Mouse (Mus musculus): Measurements from ENCODE around the gene Rhpn2. TPM values are rescaled to one million over a fixed set of nuclear protein-coding genes. Genes with fewer than 3 reads are reported as not detected.

Gene Rhpn2
- polyA plus RNA-seq, 1 experiment: 5.0 TPM

DNA sequence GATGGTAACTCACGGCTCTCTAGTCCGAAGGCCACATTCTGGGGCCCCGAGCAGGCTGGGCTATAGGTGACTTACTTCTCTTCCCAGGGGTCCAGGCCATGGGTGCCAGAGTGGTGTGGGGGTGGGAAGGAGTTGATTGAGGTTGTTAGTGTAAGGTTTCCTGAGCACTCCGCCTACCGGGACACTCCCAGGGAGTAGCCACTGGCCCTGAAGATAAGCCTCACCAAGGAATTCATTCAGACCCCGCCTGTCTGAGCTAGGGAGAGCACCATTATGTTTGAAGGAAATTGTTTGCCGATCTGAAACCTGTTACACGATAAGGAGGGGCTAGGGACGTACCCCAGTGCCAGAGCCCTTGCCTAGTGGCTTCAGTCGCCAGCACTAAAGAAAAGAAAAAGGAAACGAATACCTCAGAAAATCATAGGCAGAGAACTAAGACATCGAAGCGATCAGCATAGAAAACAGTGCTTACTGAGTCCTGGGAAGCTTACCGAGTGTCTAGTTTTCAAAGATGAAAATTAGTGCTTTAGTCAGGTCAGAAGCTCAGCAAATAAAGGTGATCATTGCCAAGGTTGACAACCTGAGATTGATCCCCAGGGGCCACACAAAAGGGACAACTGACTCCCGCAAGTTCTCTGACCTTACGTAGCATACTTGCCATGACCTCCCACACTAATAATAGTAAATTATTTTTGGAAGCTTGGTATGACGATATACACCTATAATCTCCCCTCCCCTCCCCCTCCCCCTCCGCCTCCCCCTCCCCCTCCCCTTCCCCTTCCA, 14.1 kb downstream of the Rhpn2 start:
- no peak for DNase-seq (ENCODE audit: low spot score)

DNA sequence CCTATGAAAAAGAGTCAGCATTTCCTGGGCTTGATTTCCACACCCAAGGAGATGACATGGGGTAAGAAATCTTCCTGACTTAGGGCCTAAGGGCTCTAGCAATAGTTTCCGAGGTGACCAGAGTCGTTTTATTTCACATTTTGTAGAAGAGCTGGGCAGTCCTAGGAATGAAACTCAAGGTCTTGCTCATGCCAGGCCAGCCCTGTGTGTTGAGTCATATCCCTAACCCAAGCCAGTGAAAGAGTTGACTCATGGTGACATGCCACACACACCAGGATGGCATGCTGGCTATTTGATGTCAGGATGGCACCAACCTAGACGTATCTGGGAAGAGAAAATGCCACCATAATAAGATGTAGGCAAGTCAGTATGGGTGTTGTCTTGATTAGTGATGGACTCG, 15.1 kb downstream of the Rhpn2 start:
- DNase-seq (ENCODE audit: low spot score): no peak

DNA sequence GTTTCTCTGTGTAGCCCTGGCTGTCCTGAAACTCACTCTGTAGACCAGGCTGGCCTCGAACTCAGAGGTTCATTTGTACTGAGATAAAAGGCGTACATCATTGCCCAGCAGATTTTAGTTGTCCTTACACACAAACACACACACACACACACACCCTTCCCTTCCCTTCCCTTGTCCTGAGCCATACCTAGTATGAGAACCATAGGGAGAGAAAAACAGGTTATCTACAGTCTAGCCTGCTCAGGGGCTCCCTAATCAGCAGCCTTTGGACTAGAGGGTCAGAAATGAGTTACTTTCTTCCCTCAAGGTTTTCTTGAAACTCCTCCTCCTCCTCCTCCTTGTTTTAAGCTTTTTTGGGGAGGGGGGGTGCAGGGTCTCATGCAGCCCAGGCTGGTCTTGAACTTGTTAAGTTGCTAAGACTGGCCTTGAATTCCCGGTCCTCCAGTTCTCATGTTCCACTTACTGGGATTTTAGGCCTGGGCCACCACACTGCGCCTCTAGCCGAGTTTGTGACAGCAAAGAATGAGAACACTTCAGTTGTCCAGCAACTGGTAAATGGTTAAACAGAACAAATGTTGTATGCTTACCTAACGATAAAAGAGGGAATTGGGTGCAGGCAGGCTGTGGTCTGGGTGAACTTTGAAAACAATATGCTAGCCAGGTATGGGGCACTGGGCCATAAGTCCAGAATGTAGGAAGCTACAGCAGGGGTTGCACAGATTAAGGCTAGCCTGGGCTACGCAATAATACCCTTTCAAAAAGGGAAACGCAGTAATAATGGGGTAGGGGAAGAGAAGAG, 16.1 kb downstream of the Rhpn2 start:
- DNase-seq (ENCODE audit: low spot score): no peak

DNA sequence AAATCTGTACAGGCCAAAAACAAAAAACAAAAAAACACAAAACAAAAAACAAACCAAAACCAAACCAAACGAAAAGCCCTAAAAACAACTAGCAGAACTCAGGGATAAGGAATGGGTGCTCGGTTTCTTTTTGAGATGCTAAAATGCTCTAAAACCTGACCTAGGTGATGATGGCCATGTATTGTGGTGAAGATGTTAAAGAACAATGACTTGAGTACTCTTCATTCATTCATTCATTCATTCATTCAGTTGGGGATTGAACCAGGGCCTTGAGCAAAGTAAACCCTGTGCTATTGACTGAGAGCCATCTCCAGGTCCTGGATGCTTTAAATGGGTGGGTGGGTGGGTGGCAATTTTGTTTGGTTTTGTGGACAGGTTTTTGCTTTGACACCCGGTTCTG, 17.2 kb downstream of the Rhpn2 start:
- DNase-seq (ENCODE audit: low spot score): no peak

DNA sequence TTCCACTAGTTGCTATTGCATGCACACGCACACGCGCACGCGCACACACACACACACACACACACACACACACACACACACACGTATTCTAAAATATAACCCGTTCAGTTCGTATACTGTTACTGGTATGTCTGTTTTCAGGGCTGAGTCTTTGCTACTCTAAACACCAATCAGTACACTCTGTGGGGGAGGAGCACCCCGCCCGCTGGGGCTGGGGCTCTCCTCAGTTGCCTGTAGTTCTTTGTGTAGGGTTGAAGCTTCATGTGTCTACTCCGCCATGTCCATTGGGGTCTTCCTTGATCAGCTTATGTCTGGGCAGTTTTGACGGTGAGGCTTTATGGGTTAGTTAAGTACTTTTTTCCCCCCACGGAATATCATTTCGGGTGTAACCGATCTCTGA, 19.3 kb downstream of the Rhpn2 start:
- DNase-seq (ENCODE audit: low spot score): no peak

DNA sequence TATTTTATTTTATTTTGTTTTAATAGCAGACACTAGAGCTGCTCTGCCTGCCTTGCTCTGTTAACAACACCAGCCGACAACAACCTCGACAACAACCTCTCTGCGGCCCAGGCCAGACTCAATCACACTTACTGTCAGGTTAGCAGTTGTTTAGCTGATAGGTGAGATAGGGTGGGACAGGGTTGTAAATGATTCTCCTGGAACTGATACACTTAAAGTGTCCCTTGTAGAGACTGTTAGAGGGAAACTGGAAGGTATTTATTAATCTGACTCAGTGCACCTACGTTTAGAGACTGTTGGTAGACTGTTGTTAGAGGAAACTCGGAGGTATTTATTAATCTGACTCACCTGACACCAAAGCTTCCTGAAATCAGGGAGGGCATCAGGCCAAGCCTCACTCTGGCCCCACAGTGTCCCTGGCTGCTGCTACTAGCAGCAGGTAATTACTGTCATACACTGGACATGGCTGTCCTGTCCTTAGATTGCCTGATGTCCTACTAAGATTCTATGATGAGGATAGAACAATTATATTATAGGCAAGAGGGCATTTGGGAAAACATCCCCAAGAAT, 21.4 kb downstream of the Rhpn2 start:
- no peak for DNase-seq (ENCODE audit: low spot score)

DNA sequence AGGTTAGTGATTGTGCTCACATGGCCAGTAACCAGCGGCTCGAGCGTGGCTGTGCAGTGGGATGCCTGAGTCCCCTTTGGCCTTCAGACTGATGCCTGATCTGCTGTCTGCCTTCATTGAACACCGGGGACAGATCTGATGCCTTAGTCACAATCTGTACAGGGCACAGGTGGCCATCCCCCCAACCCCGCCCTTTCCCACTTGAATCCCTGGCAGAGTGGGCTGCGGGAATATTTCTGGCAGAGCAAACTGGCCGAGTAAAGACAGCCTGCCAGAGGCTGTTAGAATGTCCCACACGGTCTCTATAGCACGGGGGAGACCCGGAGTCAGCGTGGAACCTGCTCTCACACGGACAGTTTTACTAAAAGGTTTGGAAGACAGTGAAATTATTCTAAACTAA, 23.7 kb downstream of the Rhpn2 start:
- no peak for DNase-seq (ENCODE audit: low spot score)

DNA sequence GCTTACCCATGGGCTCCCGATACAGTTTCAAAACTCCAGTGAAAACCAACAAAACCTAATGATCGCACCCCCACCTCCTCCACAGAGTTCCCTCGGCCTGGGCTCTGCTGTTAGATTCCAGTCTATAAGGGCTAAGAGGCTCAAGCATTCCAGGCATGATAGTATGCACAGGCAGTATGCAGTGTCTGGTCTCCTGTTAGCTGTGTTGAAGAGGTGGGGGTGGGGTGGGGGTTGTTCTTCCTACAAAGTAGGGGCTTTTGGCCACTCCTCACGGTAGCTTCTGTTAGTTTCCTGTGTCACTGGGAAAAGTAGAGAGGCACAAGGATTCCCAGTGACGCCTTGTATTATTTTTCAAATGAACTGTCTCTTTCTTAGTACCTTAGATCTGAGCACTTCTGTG, 28.3 kb downstream of the Rhpn2 start:
- no peak for DNase-seq (ENCODE audit: low spot score)

DNA sequence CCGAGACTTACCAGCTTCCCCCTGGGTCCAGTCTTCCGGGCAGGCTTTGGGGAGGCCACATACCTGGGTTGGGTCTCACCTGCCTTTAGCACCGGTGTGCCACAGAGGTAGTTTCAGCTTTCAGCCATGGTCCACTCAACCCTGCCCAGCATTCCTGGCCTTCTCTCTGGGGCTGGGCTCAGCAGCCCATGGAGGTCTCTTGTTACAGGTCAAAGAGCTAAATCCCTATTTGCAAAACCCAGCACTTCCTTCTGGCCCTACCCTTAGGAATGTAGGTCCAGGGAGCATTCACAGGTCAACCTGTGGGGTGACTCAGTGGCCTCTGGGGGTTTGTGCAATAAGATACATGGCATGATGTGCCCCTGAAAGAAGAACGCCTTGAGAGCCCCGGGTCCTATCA, 28.9 kb downstream of the Rhpn2 start:
- DNase-seq (ENCODE audit: low spot score): no peak

DNA sequence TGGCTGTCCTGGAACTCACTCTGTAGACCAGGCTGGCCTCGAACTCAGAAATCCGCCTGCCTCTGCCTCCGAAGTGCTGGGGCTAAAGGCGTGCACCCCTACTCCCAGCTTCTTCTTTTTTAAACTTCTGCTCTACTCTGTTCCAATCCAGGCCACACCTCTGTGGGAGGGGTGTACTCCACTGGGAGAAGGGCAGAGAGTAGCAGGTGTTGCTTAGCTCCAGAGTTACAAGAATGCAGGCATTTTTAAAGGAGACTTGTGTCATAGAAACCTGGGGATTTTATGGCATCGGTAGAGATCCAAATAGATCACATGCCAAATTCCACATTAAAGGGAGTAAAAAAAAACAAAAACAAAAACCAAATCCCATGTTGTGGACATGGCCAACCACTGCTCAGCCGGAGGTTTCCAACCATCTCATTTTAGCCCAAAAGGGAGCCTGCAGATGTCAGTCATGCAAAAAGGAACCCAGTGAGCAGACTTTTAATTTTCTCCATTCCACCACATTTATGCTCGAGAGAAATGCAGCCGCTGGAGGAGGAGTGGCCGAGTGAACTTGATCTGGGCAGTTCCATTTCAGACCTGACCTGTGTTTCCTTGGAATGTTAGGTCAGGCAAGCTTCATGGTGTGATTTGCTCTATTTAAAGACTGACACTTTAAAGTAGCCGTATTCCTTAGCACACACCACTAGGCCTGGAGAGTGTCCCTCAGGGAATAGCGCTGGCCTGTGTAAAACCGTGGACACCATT, 31.4 kb downstream of the Rhpn2 start:
- no peak for DNase-seq (ENCODE audit: low spot score)

DNA sequence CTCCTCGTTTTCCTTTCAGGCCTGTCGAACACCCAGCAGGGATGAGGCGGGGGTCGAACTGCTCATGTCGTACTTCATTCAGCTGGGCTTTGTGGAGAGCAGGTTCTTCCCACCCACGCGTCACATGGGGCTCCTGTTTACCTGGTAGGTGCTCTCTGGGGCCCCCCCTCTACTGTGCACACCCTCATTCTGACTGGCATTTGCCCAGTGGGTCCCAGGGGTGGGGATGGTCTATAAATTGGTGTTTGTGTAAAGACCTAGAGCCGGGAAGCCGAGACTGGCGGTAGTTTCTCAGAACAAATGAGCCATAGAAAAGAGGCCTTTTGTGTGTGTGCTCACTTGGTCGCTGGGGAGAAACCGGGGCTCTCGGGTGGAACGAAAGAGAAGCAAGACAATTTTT, 37.1 kb downstream of the Rhpn2 start:
- no peak for DNase-seq (ENCODE audit: low spot score)

DNA sequence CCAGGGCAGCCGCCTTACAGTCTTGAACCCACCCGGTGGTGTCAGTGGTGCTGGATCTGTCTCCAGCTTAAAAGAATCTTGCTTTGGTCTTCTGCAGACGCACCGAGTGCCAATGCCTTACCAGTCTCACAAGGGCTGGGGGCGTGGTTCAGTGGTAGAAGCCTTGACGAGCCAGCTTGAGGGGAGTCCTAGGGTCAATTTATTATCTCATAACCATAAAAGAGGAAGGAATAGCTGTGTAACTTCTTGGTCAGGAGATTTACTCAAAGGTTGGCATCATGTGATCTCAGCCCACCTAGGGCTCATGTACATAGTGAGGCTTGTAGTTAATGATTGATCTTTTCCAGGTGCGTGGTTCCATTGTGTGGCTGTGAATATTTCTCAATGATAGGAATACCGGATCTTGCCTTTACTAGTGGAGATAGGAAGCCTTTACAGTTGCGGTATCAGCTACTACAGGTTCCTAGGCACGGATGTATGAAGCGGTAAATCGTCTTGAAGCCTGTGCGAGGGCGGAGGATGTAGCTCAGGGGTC, 38.6 kb downstream of the Rhpn2 start:
- no peak for DNase-seq (ENCODE audit: low spot score)

DNA sequence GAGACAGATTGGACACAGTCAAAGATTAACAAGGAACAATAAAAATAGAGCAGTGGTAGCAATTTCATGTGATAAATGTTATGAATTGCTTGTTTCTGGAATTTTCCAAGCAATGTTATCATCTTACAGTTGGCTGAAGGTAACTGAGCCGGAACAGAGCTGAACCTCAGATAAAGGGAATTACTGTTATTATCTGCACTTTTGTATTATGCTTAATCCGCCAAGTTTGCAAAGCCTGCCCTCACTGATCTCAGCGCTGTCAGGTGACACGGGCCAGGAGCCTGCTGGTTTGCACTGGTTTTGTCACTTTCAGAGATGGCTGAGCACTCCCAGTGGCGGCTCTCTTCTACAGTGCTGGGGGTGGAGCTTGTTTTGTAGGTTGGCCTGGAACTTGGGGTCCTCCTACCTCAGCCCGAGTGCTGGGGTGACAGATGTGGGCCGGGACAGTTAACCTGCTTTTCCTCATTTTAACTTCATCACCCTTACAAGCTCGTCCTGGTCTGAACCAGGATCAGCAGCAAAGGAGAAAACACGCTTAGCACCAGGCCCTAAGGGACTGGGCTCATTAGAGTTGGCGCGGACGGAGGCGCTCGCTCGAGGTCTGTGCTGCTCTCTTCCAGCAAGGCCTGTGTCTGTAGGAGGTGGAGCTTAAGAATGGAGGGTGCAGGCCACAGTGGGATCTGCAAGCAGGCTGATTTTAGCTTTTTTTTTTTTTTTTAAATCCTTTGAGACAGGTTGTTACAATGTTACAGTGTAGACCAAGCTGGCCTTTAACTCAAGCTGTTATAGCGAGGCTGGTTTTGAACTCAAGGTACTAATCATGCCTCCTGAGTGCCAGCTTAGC, 39.4 kb downstream of the Rhpn2 start:
- no peak for DNase-seq (ENCODE audit: low spot score)

DNA sequence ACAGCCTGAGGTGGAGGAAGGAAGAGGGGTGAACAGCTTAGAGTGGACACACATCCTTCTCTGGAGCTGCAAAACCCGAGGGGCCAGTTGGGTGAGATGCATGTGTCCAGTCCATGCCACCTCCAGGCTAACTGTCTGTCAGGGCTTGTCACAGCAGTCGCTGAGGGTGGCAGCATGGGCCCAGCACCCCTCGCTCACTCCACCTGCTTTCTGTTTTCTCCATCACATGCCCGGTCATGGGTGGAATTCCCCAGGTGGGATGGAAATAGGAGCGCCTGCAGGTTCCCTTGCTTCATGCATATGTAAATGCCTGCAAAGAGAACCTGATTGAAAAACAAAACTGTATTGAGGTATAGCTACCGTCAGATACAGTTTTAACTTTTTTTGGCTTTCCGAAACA, 40.3 kb downstream of the Rhpn2 start:
- DNase-seq (ENCODE audit: low spot score): no peak

DNA sequence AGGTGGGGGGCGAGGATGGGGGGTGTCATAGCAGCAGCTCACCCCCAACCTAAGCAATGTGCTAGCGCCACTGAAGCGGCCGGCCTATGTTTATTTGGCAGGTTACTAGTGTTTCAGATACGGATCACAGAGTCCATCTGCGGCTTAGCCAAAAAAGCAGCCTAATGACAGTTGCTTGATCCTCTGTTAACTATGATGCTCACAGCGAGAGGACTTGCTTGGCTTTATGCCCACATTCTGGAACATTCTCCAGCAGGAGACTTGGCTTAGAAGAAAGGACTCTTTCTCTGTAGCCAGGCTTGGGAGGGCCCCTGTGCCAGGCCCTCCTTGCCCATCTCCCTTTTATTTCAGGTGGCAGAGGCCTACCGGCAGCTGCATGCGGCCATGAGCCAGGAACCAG, 42.7 kb downstream of the Rhpn2 start:
- no peak for DNase-seq (ENCODE audit: low spot score)

DNA sequence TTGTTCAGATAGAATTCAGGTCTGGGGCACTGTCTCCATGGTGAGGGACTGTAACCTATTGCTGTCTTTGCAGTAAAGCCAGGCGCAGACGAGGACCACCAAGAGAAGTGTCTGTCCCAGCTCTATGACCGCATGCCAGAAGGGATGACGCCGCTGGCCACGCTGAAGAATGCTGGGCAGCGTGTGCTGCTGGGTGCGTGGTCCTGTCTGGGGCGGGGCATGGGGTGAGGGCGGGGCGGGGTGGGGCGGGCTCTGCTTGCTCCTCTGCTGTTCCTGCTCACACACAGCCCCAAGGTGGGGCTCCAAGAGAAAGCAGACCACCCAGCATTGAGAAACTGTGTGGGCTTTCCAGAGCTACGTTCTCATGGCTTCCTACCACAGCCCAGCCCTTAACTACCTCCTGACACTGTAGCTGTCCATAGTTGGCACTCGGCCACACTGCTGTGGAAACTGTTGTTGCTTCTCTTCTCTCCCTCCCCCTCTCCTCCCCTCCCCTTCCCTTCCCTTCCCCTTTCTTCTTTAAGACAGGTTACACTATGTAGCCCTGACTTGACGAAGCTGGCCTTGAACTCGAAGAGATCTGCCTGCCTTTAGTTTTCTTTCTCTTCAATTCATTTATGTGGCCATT, 45.6 kb downstream of the Rhpn2 start:
- no peak for DNase-seq (ENCODE audit: low spot score)

DNA sequence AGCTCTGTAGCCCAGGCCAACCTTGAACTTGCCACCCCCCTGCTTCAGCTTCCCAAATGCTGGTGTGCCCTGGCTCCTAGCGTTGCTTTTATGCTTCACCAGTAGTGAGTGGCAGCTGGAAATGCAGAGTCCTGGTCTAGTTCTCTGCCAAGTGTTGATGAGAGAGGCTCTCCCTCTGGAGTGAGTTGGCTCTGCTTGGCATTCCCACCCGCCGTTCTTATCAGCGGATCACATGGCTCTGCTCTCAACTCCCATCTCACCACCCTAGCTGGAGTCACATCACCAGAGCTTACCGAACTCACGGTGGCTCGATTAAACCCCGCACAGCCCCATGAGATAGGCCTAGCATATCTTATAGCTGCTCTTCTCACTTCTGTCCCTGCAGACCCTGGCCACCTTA, 46.4 kb downstream of the Rhpn2 start:
- DNase-seq (ENCODE audit: low spot score): no peak

DNA sequence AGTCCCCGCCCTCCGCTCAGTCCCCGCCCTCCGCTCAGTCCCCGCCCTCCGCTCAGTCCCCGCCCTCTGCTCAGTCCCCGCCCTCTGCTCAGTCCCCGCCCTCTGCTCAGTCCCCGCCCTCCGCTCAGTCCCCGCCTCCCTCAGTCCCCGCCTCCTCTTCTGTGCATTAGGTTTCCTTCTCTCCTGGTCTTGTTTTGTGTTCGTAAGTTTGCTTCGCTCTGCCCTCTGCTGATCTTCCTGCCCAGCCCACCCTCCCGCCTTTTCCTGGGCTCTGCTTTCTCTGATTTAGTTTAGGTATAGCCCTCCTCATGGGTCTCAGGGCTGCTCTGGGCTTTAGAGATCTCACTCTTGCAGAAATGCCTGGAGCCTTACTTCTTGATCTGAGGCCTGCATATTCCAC, 47.9 kb downstream of the Rhpn2 start:
- no peak for DNase-seq (ENCODE audit: low spot score)

DNA sequence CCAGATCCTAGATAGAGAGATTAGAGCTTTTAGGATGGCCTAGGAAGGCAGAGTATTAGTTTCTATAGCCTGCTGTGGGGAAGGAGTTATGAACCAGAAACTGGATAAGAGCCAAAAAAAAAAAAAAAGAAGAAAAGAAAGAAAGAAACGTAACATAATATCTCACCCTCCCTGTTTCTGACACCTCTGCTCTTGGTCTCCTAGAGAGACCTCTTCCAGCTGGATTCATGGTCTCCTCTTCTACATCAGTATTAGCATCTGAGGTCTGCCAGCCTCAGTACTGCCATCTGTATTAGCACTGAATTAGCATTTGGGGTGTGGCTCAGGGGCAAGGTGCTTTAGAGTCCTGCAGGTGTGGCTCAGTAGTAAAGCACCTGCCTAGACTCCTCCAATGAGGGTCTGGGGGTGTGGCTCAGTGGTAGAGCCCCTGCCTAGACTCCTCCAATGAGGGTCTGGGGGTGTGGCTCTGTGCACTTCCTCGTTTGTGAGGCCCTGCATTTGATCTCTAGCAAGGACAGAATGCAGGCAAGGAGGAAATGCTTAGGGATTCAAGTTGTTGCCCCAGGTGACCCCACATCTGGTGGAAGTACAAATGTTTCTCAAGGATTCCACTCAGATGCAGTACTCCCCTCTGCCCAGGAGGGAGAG, 48.9 kb downstream of the Rhpn2 start:
- DNase-seq (ENCODE audit: low spot score): no peak

DNA sequence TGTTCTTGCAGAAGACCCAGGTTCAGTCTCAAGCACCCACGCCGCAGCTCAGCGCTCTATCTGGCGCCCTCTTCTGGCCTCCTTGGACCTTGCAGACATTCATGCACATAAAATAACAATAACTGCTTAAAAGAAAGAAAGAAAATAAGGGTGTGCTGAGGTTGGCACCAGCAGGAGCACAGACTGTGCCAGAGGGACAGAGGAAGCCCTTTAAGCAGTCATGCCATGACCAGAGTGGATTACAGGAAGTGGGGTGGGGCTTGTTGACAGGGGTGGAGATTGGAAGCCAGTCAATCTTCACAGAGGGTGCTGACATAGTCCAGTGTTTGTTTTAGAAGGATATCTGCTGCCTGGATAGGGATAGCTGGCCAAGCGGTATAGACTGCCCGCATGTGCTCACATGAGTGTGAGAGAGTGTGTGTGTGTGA, 52.6 kb downstream of the Rhpn2 start:
- no peak for DNase-seq (ENCODE audit: low spot score)

All from urinary bladder, adult 2 months (tissue).